Mouse (Mus musculus) fibroblast of lung, adult 2 months (primary cell): ENCODE measurements around the gene Mob3b.

Experiments
- DNase-seq: peaks from one replicate; pipeline ENCODE4 v3.0.0-alpha.2; 2011; ENCODE audit warnings: low read depth

Gene Mob3b

GRCm38 (mm10) chr4:35113516-35114248, 43.6 kb downstream of the Mob3b start:
- DNase-seq: no peak

GRCm38 (mm10) chr4:35112452-35112851, 44.8 kb downstream of the Mob3b start:
- DNase-seq: no peak

DNA sequence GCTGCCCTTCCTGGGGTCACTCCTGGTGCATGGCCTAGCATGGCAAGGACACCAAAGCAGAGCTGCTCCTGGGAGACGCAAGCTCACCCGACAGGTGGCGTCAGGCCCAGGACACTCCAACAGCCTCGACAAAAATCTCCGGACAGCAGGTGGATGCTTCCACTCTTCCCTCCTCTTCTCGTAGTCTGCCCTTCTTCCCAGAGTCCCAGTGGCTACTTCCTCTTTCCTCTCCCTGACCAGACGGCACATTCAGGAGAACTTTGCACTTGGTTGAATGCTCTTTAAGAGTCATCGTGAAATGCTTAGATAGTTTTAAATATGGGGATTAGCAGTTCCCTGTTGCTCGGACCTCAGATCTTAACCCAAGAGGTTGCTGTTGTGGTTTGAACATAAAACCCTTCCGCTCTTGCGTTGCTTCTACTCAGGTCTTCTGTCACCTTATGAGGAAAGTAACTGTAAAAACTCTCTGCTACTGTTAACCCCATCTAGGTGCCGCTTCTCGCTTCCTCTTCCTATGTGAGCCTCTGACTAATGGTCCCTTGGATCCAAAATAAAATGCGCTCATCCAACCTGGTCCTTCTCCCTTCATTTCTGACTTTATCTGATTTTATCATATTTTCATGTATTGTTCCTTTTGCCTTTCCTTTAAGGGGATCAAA, 52.0 kb downstream of the Mob3b start:
- DNase-seq: no peak

DNA sequence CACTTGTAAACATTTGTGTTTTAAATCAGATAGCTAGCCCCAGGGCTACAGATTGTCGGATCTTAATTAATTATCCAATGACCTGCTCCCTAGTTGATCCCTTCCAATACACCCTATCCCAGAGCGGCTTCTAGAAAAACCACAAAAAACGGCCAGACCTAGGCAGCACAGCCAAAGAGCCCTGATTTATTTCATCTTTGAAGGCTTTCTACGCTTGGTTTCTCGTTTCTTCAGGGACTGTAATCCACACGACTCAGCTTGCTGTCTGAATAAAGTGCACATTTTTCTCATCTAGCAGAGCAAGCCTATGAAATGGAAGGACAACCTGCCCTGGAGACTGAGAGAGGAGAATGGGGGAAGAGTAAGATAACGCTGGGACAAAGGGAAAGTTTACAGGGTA, 56.1 kb downstream of the Mob3b start:
- DNase-seq: no peak

- DNase-seq: peak; percentile 73
These were observed 57.2 kb downstream of the Mob3b start for GRCm38 (mm10) chr4:35099865-35100780.

DNA sequence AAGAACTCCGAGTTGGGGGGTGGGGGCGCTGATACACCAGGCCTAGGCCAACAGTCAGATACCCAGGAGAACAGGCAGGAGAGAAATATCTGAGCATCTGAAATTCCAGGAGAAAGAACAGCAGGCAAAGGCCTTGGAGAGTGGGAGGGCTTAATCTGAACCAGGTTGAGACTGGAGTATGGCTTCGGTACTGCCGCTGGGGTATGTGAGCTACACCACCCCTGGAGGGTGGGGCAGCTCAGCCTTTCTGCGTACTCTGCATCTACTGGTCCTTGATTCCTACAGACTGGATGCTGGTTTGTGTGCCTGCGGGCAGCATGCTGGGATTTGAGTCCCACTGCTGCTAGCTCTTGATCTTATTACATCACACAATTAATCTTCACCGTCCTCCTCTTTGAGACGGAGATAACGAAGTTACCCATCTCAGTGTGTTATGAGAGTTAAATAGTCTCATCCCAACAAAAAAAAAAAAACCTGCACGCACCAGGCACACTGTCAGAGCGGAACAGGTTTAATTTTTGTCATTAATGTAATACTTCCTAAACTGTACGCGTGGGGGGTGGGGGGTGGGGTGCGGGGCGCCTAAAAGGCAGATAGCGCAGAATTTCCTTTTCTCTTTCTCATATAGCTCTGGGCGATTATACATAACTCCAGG, 57.9 kb downstream of the Mob3b start:
- no peak for DNase-seq

- no peak for DNase-seq
These were observed 58.7 kb downstream of the Mob3b start for GRCm38 (mm10) chr4:35098552-35098951.

DNA sequence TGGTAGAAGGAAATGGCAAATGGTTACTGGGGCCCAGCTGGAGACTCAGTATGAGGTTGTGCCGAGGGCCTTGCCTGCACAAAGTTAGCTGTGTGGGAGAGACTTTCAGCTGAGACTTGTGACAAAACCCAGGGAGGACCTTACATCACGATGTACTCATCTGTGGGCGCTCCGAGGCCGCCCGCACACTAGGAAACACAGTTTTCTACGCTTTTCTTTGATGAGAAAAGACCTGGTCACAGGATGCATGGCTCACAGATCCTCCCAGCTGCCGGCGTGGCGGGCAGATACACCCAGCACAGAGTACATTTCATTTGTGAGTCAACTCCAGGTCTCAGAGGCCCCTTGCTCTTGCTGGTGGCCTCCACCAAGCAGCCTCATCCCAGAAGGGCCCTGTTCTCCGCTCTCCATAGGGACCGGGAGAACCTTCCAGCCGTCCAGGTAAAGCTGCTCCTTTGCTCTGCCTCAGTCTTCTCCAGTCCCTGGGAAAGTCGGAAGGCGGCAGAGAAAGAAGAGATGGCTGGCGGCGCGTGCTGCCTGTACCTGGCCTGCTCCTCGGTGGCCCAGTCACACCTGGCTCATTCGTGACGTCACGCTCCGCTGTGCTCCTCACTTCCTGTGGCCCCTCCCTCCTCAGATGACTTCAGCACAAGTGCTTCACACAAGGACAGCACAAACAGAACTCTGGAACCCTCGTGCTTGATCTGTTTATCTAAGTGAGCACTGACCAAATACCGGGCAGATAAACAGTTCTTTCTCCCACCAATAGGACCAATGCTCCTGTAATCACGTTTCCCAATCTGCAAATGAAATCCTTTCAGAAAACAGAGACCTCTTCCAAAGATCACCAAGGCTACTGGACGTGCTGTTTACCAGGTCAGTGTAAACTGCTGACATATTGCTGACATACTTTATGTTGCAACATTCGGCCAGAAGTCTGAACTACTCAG, 60.8 kb downstream of the Mob3b start:
- DNase-seq: no peak

DNA sequence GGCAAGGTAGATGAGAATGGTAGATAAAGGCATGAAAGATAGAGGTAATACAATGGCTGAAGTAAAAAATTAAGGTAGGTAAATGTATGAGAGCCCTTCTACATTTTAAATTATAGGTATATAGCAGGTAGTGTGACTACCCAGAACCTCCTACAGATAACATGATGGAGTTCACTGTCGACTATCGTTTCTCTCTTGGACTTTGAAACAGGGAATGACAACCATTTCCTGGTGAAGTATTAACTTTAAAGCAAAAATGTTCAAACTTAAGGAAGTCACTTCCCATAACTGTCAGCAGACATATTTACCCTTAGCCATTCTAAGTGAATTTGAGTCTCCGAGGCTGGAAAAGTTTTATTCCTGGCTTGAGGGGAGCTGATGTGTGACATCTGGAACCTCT, 64.8 kb downstream of the Mob3b start:
- DNase-seq: no peak

- no peak for DNase-seq
These were observed 66.0 kb downstream of the Mob3b start for GRCm38 (mm10) chr4:35091157-35091784.

DNA sequence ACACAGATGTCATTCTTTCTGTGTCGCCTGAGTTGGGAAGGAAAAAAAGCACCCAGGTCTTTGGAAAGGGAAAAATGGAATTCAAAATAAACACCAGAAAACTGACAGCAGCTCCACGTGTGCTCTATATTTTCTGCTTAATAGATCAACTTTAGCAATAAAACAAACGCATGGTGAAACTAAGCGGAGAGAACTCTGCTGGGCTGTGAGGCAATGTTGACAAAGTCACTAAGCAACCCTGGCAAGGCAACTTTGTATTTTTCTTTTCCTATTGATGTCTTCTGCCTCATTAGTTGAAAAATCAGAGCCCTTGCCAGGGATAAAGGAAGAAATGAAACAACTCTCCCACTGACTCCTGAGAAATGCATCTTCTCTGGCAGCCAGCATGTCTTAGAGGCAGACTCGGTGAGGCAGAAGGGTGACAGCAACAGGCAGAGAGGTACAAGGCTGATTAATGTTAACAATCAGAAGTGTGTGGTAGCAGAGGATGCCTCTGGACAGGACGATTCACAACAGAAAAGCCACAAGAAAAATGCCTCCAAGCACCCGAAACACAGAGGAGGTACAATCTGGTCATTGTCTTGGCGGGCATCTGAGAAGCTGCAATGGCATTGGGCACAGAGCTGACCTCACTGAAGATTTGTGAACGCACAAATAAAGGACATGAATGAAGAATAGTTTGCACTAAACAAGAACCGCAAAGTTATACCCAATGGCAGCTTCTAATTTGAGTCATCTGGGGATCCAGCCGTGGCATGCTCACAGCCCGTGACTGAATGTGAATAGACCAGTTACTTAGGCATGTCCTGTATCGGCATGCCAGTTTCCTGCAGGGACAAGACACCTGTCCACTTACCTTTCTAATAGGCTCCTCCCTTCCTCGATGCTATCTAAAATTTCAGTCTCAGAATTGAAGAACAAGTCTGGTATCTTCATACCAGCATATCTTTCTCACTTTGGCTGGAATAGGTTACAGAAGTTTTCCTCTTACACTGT, 67.7 kb downstream of the Mob3b start:
- no peak for DNase-seq

- DNase-seq: no peak
These were observed 71.1 kb downstream of the Mob3b start for GRCm38 (mm10) chr4:35086067-35086700.

DNA sequence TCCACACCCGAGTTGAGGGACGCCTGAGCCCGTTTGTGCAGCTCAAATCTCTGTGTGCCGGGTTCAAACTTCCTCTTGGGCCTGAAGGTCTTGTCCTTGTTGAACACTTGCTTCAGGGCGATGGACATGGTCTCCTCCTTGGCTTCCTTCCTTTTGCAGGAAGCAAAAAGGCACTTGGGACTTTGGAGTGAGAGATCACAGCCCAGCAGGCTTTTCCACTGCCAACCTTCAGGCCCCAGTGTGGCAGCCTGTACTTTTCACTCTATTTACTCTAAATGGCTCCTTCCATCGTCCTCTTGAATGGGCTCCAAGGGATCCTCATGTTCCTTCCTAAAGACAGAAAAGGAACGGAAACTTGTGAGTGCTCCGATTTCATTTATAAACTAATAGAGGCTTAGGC, 73.2 kb downstream of the Mob3b start:
- no peak for DNase-seq

- no peak for DNase-seq
These were observed 74.7 kb downstream of the Mob3b start for GRCm38 (mm10) chr4:35082476-35083114.

- no peak for DNase-seq
These were observed 77.0 kb downstream of the Mob3b start for GRCm38 (mm10) chr4:35080285-35080684.

GRCm38 (mm10) chr4:35068739-35069138, 88.5 kb downstream of the Mob3b start:
- DNase-seq: no peak

DNA sequence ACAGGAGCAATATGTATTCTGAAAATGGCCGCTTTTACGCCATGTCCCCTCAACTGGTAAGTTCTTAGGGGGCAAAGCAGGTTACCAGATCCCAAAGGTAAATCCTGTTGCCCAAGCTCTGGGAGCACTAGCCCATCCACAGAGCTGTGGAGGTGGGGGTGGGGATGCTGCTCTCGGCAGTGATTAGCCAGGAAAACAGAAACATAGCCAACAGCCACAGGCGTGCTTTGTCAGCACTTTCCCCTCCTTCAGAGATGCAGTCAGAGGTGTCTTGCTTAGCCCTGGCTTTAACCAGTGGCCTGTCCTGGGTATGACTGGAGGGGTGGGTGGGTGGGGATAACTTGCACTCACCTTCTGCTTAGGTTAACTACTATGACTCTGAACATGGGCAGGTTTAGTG, 91.1 kb downstream of the Mob3b start:
- no peak for DNase-seq
